Mouse (Mus musculus): ENCODE results near the gene Mrpl14.

Gene Mrpl14

DNA sequence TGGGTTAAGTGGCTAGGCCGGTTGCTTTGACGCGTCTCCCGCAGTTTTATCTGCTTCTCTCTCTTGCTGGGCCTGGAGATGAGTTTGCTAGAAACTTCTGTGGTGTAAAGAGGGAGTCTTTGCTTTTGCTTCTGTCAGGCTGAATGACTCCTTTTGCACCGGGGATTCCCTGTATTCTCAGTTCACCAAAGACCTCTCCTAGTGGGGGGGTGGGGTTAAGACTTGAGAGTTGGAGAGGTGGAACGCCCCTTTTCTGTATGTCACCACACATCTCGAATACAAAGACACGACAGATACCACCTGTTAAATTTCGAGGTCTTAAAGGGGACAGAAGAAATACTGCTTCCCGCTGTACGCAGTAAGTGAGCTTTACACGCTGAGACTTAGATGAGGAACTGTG, 594 bp downstream of the Mrpl14 start, which contains the start of gene Tmem63b:
Gene Tmem63b (minus strand): TSS at position 190 of the 400 bp plus-strand sequence.
- DNase-seq (ENCODE audit: low spot score in 2 of 2): no peak

- DNase-seq (ENCODE audit: low spot score in 2 of 2): no peak
These were observed 3.0 kb downstream of the Mrpl14 start for GRCm38 (mm10) chr17:45689120-45689519.

DNA sequence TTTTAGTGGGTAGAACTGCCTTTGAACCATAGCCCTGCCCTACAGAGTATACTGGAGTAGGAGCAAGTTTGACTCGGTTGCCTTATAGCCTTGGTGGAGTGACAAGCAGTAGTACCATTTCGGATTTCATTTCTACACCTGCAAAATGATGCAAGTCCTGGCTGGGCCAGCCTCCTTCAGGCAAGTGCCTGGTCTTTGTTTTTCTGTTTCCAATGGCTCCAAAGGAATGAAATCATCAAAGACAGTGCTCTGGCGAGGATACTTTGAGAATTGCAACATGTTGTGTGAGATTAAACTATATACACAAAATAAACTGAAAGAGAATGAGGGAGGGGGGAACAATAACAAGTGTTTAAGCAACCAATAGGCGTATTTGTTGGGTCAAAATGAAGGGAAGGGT, 3.9 kb downstream of the Mrpl14 start:
- DNase-seq (ENCODE audit: low spot score in 2 of 2): no peak

DNA sequence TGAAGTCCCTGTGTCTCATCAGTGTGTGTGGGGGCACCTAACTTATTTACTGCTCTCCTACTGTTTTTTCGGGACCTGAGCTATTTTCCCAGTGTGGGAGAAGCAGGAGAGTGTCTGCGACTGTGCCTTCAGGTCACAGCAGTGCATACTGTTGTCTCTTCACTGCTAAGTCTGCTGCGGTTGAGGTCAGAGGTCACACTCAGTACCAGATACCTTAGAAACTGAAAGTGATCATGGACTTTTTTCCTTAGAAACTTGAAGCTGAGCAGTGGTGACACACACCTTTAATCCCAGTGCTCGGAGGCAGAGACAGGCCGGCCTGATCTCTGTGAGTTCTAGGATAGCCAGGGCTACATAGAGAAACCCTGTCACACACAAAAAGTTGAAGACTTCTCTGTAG, 6.0 kb downstream of the Mrpl14 start:
- no peak for DNase-seq (ENCODE audit: low spot score in 2 of 2)

DNA sequence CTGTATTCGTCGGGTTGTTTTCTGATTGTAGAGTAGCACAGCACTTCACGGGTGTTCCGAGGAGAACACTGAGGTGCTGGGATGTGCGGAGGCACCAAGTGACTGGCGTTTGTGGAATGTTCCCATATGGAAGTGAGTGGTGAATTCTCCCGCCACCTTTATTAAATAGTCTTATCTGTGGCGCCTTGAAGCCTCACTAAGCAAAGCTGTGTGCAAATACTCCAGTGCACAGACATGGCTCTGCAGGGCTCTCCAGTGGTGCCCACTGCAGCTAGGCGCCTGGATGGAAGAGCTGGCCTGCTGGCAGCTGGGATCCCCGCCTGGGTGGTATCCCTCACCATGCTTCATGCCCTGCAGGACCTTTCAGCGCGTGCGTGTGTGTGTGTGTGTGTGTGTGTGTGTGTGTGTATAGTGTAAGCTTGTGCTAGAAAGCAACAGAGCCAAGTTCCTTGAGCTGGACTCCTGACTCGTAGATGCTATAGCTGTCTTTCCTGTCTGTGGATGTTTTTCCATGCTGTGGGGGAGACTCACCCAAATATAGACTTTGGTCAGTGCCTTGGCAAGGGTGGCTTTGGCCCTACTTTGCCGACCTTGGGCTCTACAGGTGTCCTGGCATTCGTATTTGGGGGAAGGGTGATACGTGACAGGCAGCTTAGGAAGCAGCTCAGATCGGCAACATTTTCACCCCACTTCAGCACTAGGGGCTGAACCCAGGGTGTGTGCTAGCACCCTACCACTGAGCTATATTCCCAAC, 7.9 kb downstream of the Mrpl14 start:
- DNase-seq (ENCODE audit: low spot score in 2 of 2): no peak

- DNase-seq (ENCODE audit: low spot score in 2 of 2): no peak
These were observed 9.4 kb downstream of the Mrpl14 start for GRCm38 (mm10) chr17:45695227-45696120.

- DNase-seq (ENCODE audit: low spot score in 2 of 2): no peak
These were observed 10.9 kb downstream of the Mrpl14 start for GRCm38 (mm10) chr17:45696981-45697380.

DNA sequence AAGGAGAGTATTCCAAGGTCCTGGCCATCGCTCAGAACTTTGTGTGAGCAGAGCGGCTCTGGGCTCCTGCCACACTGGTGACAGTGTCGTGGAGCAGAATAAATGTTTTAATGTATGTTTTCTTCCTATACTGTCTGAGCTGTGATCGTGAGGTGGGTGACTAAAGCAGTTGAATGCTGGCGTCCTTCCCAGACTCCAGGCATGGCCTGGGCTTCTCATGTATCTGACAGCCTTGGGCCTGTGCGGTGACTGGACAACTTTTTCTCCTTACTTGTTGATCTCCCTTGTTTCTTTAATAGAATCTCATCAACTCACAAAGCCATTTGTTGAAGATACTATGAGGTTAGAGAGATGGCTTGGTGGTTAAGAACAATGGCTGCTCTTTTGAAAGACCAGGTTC, 12.2 kb downstream of the Mrpl14 start:
- no peak for DNase-seq (ENCODE audit: low spot score in 2 of 2)

DNA sequence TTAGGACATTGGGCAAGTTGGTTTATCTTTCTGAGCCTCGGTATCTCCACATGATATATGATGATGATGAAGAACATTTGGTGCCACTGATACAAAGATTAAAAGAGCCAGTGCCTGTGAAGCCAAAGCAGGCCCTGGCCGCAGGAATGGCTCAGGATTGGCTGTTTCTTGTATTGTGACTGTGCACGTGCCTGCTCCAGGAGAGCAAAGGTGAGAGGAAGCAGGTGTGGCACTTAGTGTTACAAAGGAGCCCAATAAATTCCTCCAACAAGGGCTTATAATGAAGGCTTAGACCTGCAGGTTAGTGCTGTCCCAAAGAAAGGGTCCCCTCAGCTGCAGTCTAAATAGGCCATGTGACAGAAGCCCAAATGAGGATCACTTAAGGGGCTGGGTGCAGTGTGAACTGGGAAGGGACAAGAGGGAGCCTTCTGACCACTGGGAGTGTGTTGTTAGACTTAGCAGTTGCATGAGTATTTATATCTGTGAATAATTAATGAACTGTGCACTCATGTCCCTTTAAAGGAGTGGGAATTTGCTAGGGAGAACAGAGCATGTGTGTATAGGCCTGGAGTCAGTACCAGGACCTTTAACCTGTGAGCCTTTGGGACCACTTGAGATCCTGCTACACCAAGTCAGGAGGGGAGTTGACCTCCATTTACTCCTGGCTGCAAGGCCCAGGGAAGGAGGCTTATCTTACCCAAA, 13.1 kb downstream of the Mrpl14 start:
- DNase-seq (ENCODE audit: low spot score in 2 of 2): no peak

GRCm38 (mm10) chr17:45700496-45701235, 14.5 kb downstream of the Mrpl14 start:
- no peak for DNase-seq (ENCODE audit: low spot score in 2 of 2)

- no peak for DNase-seq (ENCODE audit: low spot score in 2 of 2)
These were observed 15.1 kb downstream of the Mrpl14 start for GRCm38 (mm10) chr17:45701236-45701591.

GRCm38 (mm10) chr17:45702254-45702653, 16.1 kb downstream of the Mrpl14 start:
- DNase-seq (ENCODE audit: low spot score in 2 of 2): no peak

GRCm38 (mm10) chr17:45703187-45703586, 17.1 kb downstream of the Mrpl14 start:
- DNase-seq (ENCODE audit: low spot score in 2 of 2): no peak

- no peak for DNase-seq (ENCODE audit: low spot score in 2 of 2)
These were observed 20.7 kb downstream of the Mrpl14 start for GRCm38 (mm10) chr17:45706796-45707195.

DNA sequence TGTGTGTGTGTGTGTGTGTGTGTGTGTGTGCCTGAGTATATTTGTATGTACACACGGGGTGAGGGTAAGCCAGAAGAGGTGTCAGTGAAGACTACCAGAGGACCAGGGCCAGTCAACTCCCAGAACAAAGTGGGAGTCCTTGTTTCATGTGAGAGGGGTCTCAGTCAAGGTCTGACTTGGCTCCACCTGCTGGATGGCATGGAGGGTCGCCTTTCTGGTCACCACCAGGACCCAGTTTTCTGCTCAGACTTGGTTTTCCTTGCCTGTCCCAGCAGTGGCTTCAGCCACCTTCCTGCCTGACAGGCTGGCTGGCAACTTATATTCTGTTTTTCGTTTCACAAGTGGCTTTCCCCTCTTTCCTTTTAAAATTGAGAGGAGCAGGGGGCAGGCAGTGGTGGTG, 21.3 kb downstream of the Mrpl14 start:
- DNase-seq (ENCODE audit: low spot score in 2 of 2): no peak

DNA sequence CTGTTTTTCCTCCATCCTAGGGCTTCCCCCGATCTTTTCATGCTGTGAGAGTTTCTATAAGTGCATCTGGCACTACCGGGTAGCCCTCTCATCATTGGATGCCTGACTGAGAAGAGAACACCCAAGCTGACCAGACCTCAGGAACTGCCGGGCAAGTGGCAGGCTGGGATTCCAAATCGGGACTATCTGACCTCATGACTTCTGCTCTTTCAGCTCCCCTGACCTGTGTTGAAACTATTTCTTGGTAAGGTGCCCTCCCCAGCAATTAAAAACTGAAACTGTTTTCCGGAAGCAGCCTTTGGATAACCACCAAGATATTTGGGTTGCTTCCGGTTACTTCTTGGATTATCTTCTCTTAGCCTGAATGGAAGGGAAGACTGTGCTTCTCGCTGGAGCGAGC, 22.1 kb downstream of the Mrpl14 start:
- no peak for DNase-seq (ENCODE audit: low spot score in 2 of 2)

DNA sequence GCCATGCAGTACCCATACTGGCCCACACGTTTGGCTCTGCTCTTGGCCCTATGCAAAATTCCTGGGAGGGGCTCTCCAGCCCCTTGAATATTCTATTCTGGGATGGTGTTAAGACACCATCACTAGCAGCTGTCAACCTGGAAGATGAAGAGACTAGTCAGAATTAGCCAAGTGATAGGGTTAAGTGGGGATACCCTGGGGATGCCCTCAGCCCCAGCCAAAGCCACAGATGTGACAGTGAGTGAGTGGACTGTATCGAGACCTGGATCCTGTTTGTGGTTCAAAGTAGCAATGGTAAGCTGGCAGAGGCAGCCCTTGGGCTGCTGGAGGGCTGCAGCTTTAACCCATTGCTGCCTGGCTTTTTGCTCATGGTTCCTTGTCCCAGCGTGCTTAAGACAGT, 23.7 kb downstream of the Mrpl14 start:
- DNase-seq (ENCODE audit: low spot score in 2 of 2): no peak

- no peak for DNase-seq (ENCODE audit: low spot score in 2 of 2)
These were observed 24.3 kb downstream of the Mrpl14 start for GRCm38 (mm10) chr17:45710407-45710806.

DNA sequence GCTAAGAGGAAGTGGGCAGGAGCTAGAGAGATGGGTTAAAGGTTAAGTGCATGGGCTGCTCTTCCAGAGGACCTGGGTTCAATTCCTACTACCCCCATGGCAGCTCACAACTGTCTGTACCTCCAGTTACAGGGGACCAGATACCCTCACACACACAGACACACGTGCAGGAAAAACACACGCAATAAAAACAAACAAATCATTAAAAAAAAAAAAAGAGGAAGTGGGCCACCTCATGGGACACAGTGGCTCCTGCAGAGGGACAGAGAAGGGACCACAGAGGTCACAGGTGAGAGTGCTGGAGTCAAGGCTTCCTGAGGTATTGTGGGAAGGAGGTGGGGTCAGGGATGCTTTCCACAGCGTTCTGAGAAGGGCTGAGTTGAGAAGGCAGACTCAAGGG, 25.4 kb downstream of the Mrpl14 start:
- no peak for DNase-seq (ENCODE audit: low spot score in 2 of 2)

- peak in 1 of 2 experiments; percentile 80 for DNase-seq (ENCODE audit: low spot score in 2 of 2)
These were observed 32.2 kb downstream of the Mrpl14 start for GRCm38 (mm10) chr17:45718323-45718722.

DNA sequence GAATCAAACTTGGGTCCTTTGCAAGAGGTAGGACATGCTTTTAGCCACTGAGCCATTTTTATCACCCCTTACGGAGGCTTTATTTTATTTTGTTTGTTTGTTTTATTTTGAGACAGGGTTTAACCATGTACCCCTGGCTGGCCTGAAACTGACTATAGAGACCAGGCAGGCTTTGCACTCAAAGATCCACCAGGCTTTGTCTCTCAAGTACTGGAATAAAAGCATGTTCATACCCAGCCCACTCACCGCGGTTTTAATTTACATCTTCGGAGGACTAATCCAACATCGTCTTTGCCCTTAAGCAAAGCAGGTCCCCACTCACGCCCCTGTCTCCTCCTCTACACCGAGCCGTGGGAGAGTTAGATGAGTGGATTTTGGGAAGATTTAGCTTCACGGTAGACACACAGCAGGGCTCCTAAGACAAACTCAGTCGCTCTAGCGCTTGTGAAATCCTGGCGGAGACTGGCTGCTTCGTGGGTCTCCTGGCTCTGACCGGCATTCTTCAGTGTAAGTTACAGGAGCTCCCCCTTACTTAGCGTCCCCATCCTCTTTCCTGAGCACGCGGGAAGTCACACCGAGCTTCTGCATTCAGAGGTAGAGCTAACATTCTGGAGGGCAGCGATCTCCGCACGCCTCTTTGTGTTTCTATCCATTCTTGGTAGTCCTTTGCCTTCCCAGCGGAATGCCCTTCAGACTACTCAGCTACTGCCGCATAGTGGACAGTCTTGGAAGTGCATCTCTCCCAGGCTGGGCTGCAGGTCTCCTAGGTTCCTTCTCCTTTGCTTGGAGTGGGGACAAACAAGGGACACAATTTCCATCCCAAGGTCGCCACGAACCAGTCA, 37.8 kb downstream of the Mrpl14 start:
- peak; percentile 85 to 93 for DNase-seq (ENCODE audit: low spot score in 2 of 2)

Data from cerebellum, postnatal 4 days (tissue).